Mouse (Mus musculus): ENCODE measurements around the gene Zfx.
A peak's percentile ranks its signal among the peaks of the same experiment; 100 is the strongest.

The Zfx gene

GRCm38 (mm10) chrX:94123059-94123839 lies at the start of gene Zfx:
TSS of gene Zfx (minus strand) at chrX:94123702.
- DNase-seq = peak; percentile 60 to 66

GRCm38 (mm10) chrX:94169348-94169747 lies 45.8 kb upstream of the Zfx start:
- DNase-seq = no peak

GRCm38 (mm10) chrX:94152251-94152830 lies 28.8 kb upstream of the Zfx start:
- no peak for DNase-seq

GRCm38 (mm10) chrX:94150471-94150870 lies 27.0 kb upstream of the Zfx start:
- DNase-seq = no peak

- DNase-seq = no peak
Measured at GRCm38 (mm10) chrX:94142004-94142771, 18.7 kb upstream of the Zfx start.

GRCm38 (mm10) chrX:94140080-94140479 lies 16.6 kb upstream of the Zfx start:
- no peak for DNase-seq

GRCm38 (mm10) chrX:94138256-94138655 lies 14.8 kb upstream of the Zfx start:
- no peak for DNase-seq

GRCm38 (mm10) chrX:94135084-94135483 lies 11.6 kb upstream of the Zfx start:
- DNase-seq = no peak

- no peak for DNase-seq
Measured at GRCm38 (mm10) chrX:94133551-94133950, 10.0 kb upstream of the Zfx start.

GRCm38 (mm10) chrX:94132239-94132638 lies 8.7 kb upstream of the Zfx start:
- no peak for DNase-seq

GRCm38 (mm10) chrX:94129712-94130111 lies 6.2 kb upstream of the Zfx start:
- DNase-seq = no peak

- DNase-seq = no peak
Measured at GRCm38 (mm10) chrX:94125950-94126349, 2.4 kb upstream of the Zfx start.

- no peak for DNase-seq
Measured at GRCm38 (mm10) chrX:94122709-94123058, 818 bp downstream of the Zfx start.

GRCm38 (mm10) chrX:94121866-94122708 lies 1.4 kb downstream of the Zfx start:
- DNase-seq = peak; percentile 74 to 81

GRCm38 (mm10) chrX:94121161-94121856 lies 2.2 kb downstream of the Zfx start:
- peak in 1 of 2 experiments; percentile 2 for DNase-seq

- no peak for DNase-seq
Measured at GRCm38 (mm10) chrX:94118350-94118749, 5.2 kb downstream of the Zfx start.

GRCm38 (mm10) chrX:94115882-94116281 lies 7.6 kb downstream of the Zfx start:
- DNase-seq = no peak

GRCm38 (mm10) chrX:94105964-94106363 lies 17.5 kb downstream of the Zfx start:
- no peak for DNase-seq

- no peak for DNase-seq
Measured at GRCm38 (mm10) chrX:94102938-94103337, 20.6 kb downstream of the Zfx start.

- DNase-seq = no peak
Measured at GRCm38 (mm10) chrX:94100561-94100960, 22.9 kb downstream of the Zfx start.

- DNase-seq = no peak
Measured at GRCm38 (mm10) chrX:94091001-94091400, 32.5 kb downstream of the Zfx start.

- no peak for DNase-seq
Measured at GRCm38 (mm10) chrX:94061246-94061645, 62.3 kb downstream of the Zfx start.
